Mouse (Mus musculus): ENCODE data around the gene Kcne2.

The Kcne2 gene

GRCm38 (mm10) chr16:92292101-92292500, at the start of gene Kcne2:
TSS of gene Kcne2 (plus strand) at chr16:92292389.
- peak in 1 of 2 experiments; percentile 65 for DNase-seq (ENCODE audit: inconsistent age in 2 of 2, low spot score in 1 of 2)

DNA sequence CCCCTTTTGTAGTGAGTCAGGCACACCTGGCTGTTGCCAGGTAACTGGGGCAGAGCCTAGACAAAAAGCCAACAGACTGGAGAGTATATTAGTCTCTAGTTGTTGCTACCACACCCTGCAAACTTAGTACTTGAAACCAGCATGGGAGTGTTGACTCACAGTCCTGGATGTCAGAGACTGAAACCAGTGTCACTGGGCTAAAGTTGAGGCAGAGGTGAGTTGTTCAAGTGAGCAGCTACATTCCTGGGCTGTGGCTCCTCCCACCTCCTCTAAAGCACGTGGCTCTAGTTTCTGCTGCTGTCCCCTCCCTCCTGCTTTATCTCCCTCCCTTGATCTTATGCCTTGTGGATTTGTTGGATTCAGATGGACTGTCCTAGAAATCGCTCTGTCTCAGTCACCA, 46.3 kb upstream of the Kcne2 start:
- DNase-seq (ENCODE audit: inconsistent age in 2 of 2, low spot score in 1 of 2) = no peak

DNA sequence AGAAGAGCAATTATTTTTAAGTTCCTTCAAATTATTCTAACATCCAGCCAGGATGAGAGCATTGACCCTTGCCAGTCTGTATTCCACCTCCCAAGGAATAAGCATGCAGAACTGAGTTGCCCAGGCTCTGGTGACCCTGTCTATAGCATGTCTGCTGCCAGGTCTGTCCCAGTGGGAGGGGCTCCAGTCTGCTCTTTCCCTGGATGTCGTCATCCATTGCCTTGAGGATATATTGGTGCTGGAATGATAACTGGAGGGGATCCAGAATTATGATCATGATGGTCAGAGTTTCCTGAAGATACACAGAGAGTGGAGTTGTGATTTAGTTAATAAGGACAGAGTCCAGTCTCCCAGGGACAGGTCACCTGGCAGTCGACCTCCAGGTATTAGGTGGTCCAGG, 45.2 kb upstream of the Kcne2 start:
- DNase-seq (ENCODE audit: inconsistent age in 2 of 2, low spot score in 1 of 2) = no peak

DNA sequence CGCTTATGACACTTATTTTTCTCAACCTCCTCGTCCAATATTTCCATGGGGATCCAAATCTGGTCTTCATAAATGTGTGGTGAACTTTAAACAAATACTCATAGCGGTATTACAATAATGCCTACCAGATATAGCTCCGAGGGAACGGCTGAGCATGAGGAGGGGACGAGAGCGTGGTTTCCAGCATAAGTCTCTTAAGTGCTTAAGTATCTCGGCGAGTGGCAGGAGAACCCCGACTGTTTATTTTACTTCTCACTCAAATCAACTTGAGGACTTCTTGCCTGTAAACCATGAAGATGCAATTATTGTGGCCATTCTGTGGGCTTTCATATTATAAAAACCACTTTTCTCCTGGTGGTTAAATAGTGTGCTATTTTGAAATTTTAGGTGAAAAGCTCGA, 44.5 kb upstream of the Kcne2 start:
- DNase-seq (ENCODE audit: inconsistent age in 2 of 2, low spot score in 1 of 2) = no peak

GRCm38 (mm10) chr16:92249681-92250080, 42.5 kb upstream of the Kcne2 start:
- no peak for DNase-seq (ENCODE audit: inconsistent age in 2 of 2, low spot score in 1 of 2)

DNA sequence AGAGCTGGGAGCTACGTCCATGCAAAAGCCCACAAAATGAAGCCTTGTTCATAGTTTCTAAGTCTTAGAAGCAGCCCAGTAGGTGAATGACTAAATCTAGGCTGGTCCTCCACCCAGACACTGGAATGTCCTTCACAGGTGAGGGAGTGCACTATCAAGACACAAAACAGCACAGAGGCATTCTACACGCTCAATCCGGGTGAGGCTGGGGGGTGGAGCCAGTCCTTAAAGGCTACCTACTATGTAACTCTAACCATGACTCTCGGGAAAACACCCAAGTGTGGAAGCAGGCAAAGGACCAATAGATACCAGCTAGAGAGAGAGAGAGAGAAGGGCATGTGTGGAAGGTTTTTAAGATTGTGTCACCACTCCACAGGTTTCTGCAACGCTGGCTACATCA, 41.7 kb upstream of the Kcne2 start:
- DNase-seq (ENCODE audit: inconsistent age in 2 of 2, low spot score in 1 of 2) = no peak

DNA sequence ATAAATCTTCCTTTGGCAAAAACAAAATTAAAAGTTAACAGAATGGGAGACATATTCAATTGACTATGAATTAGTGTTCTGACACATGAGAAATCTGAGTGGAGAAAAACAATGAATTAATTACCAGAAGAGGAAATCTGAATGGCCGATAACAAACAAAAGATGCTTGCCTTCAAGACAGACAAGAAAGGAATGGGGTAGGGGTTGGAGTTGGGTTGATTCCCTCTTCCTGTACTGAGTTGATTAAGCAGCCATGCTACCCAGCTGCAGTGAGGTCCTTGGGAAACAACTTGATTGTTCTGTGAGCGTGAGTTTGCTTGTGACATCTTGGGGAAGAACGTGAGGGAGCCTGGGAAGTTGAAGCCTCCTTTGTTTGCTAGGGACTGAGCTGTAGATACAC, 37.9 kb upstream of the Kcne2 start:
- DNase-seq (ENCODE audit: inconsistent age in 2 of 2, low spot score in 1 of 2) = no peak

- no peak for DNase-seq (ENCODE audit: inconsistent age in 2 of 2, low spot score in 1 of 2)
These were observed 24.3 kb upstream of the Kcne2 start for GRCm38 (mm10) chr16:92267861-92268260.

DNA sequence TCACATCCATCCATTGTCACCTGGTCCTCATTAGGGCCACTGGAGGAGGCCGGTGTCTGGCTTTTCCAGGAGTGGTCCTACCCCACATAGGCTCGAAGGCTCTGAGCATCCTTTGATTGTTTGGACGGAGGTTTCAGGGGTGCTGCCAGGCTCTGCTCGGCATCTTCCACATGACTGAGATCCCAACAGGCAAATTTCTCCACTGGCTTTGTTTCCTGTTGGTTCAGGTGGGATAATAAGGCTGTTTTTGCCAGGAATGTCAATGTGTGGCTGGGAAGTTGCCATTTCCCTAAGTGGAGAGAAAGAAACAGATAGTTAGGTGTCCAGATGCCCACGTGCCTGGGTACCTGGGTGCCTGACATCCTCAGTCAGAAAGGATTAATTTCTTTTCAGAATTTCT, 17.7 kb upstream of the Kcne2 start:
- DNase-seq (ENCODE audit: inconsistent age in 2 of 2, low spot score in 1 of 2) = no peak

DNA sequence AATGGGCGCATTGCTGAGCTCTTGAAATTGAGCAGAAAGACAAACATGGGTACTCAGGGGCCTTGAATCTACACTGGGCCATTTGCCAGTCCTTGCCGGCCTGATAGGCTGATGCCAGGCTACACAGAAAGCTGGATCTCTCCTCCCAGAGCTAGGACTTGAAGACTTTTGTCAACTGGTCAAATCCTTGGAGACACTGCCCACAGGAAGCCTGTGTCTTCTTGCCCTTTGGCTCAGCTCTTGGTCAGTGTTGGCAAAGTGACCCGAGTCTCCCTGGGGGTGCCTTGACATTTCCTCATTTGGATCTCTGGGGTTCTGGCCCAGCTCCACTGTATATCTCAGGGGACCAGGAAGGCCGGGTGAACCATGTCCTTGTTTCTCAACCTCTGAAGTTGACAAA, 16.7 kb upstream of the Kcne2 start:
- DNase-seq (ENCODE audit: inconsistent age in 2 of 2, low spot score in 1 of 2) = peak; percentile 62 to 91

DNA sequence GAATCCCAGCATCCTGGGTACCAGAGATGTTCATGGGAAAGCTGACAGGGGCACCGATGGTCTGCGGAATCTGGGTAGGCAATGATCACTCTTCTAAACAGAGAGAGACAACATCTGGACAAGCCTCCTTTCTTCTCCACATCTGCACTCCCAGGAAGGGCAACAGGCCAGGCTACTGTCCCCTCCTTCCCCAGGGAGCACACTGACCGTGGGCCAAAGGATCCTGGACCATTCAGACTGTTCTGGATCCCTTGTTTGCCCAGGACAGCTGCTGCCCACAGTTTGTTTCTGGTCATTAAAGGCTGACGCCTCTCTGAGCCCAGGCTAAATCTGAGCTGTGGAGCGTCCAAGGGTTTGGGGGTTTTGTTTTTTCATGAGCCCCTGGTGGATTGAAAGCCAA, 9.5 kb upstream of the Kcne2 start:
- DNase-seq (ENCODE audit: inconsistent age in 2 of 2, low spot score in 1 of 2) = no peak

GRCm38 (mm10) chr16:92285068-92285467, 7.1 kb upstream of the Kcne2 start:
- no peak for DNase-seq (ENCODE audit: inconsistent age in 2 of 2, low spot score in 1 of 2)

DNA sequence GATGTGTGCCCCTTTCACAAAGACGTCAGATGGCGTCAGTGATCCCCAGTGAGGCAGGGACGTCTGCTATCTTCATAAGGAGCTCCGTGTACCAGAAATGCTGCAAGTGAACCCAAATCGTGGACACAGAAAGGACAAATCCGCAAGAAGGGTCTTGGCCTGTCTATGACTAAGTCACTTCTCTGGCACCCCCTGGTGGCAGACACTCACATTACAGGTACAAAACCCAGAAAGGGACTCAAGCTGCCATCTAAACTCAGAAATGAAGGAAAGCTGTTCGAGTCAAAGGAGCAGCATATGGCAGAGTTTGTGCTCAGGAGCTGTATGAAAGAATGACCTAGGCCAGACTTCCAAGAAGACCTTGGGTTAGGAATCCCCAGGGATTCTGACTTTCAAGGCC, 5.6 kb upstream of the Kcne2 start:
- DNase-seq (ENCODE audit: inconsistent age in 2 of 2, low spot score in 1 of 2) = peak; percentile 81 to 95

DNA sequence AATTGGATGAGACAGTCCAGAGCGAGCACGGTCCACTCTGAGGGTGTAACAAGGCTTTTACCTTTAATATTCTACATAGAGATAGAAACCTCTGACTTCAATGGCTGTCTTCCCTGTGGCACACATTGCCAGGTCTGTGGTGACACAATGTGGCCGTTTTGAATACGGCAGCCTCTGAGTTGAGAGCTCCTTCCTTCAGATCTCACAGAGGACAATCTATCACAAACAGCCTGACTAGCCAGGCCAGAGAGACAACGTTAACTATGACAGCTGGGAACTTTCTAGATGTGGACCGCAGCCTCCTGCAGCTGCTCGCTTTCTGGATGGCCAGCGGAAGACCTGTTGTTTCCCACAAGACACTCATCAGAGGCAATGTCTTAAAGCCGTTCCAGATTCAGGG, 3.4 kb upstream of the Kcne2 start:
- peak in 1 of 2 experiments; percentile 76 for DNase-seq (ENCODE audit: inconsistent age in 2 of 2, low spot score in 1 of 2)

- no peak for DNase-seq (ENCODE audit: inconsistent age in 2 of 2, low spot score in 1 of 2)
These were observed 2.1 kb upstream of the Kcne2 start for GRCm38 (mm10) chr16:92290045-92290444.

GRCm38 (mm10) chr16:92294267-92294970, 2.2 kb downstream of the Kcne2 start:
- DNase-seq (ENCODE audit: inconsistent age in 2 of 2, low spot score in 1 of 2) = no peak

- no peak for DNase-seq (ENCODE audit: inconsistent age in 2 of 2, low spot score in 1 of 2)
These were observed 3.1 kb downstream of the Kcne2 start for GRCm38 (mm10) chr16:92295328-92295727.

- peak; percentile 95 to 98 for DNase-seq (ENCODE audit: inconsistent age in 2 of 2, low spot score in 1 of 2)
These were observed 8.6 kb downstream of the Kcne2 start, which contains the start of gene Smim11 for GRCm38 (mm10) chr16:92300649-92301411. TSS of gene Smim11 (plus strand) at chr16:92301286.

DNA sequence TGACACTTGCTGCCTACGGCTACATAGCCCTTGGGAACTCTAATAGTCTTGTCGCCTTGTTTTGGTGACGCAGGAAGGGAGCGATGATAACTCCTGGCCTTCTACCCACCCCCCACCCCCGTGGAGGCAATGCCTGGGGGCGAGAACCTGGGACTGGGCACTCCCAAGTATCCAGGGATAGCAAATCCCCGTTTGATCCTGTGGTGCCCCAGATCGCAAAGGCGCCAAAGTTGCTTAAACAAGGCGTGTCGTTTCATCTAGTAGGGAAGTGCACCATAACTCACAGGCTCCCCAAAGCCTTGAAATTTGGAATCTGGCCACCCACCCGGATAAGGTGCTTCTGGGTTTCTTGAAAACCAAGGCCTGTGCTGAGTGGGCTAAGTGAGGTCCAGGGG, 9.2 kb downstream of the Kcne2 start:
- DNase-seq (ENCODE audit: inconsistent age in 2 of 2, low spot score in 1 of 2) = no peak

GRCm38 (mm10) chr16:92301989-92302388, 9.8 kb downstream of the Kcne2 start:
- peak in 1 of 2 experiments; percentile 76 for DNase-seq (ENCODE audit: inconsistent age in 2 of 2, low spot score in 1 of 2)

DNA sequence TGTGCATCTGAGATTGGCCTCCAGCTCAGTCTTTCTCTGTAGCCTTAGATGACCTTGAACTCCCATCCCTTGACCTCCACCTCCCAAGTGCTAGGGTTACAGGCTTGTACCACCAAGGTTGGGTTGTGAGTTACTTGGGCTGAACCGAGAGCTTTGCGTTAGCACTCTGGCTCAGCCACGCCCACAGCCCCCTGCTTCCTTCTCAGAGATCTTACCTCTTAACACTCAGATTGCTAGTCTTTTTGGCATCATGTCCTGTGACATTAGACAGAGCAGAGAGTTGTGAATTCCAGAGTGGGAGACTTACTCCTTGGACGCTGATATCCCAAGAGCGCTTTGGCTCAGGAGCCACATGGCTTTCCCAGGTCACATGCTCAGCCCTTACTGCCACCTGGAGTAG, 10.3 kb downstream of the Kcne2 start:
- peak in 1 of 2 experiments; percentile 60 for DNase-seq (ENCODE audit: inconsistent age in 2 of 2, low spot score in 1 of 2)

GRCm38 (mm10) chr16:92305519-92305918, 13.3 kb downstream of the Kcne2 start:
- DNase-seq (ENCODE audit: inconsistent age in 2 of 2, low spot score in 1 of 2) = peak in 1 of 2 experiments; percentile 42

Data from adrenal gland, adult (tissue).